Mouse (Mus musculus) hindbrain, embryonic 12.5 days (tissue): Measurements from ENCODE around the gene Xylb. TPM values are rescaled to one million over a fixed set of nuclear protein-coding genes. Genes with fewer than 3 reads are reported as not detected.
A peak's percentile ranks its signal among the peaks of the same experiment; 100 is the strongest.

Experiments used
- ATAC-seq: fragments of 200-750 bp; cut with Nextera tagmentation; 2 replicates; pipeline ENCODE4 v1.8.0; 2017; ENCODE audit warnings: moderate TSS enrichment; ENCODE audit not compliant: low FRiP score
- H3K27ac ChIP-seq: fragments of 300-500 bp; sonication (generic); 2 replicates; pipeline ENCODE4 v1.5.1; 2016; ENCODE audit warnings: mild to moderate bottlenecking
- H3K27me3 ChIP-seq: fragments of 300-500 bp; sonication (generic); 2 replicates; pipeline ENCODE4 v1.6.1; 2016; ENCODE audit warnings: mild to moderate bottlenecking
- H3K36me3 ChIP-seq: fragments of 300-500 bp; sonication (generic); 2 replicates; pipeline ENCODE4 v1.6.1; 2016; ENCODE audit warnings: mild to moderate bottlenecking
- H3K4me1 ChIP-seq: fragments of 300-500 bp; sonication (generic); 2 replicates; pipeline ENCODE4 v1.6.1; 2016
- H3K4me2 ChIP-seq: fragments of 300-500 bp; sonication (generic); replicated peaks from 2 replicates; pipeline ENCODE4 v1.6.1; 2016; ENCODE audit warnings: mild to moderate bottlenecking
- H3K4me3 ChIP-seq: fragments of 300-500 bp; sonication (generic); 2 replicates; pipeline ENCODE4 v1.5.1; 2016; ENCODE audit warnings: mild to moderate bottlenecking
- H3K9ac ChIP-seq: fragments of 300-500 bp; sonication (generic); 2 replicates; pipeline ENCODE4 v1.6.1; 2016; ENCODE audit warnings: mild to moderate bottlenecking, moderate library complexity
- H3K9me3 ChIP-seq: fragments of 300-500 bp; sonication (generic); replicated peaks from 2 replicates; pipeline ENCODE4 v1.6.1; 2016; ENCODE audit warnings: mild to moderate bottlenecking
- WGBS: fragments of 180-500 bp; shearing (Covaris S2); methylation state at CpG from one replicate; pipeline ENCODE4 v1.1.7; 2016; 5-methylcytosine and 5-hydroxymethylcytosine counted together
- polyA plus RNA-seq: library from polyadenylated mRNA; unstranded; fragments of >200 nt; fragmentation: Nextera tagmentation; extraction: Ambion mirVana; gene quantifications from 2 replicates; pipeline ENCODE4 v1.2.1, GENCODE M21; 2016

The Xylb gene
- polyA plus RNA-seq, 1 experiment from 2014 or later, result 4.7 TPM

DNA sequence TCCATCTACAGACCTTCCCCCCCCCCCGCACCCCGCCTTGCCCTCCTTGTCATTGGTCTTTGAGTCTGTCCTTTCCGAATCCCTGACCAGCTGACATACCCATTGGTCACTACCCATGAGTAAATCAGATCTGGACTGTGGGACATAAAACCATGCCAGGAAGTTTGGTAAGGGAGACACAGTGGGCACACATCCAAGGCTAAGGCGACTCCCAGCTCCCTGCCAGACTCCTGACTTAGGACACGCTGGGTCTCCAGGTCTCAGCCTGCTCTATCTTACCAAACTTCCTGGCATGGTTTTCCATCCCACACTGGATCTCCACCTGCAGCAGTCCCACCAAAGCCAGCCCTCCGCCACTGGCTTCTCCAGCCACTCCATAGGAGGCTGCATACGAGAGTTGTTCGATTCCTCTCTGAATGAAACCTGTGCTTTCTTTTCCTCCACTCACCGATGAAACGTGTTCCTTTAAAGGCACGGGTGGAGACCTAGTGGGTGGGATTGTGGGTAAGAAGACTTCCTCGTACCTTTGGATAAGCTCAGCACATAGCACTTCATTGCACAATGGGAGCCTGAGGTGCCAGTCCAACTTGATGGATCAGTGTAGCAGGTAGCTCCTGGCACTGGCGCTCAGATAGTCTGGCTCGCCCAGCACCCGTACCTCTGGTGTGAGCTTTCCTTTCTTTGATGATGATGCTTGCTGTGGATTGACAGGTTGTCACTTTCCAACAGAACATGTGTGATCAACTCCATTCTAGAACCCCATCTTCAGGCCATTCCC lies 26.8 kb upstream of the Xylb start:
- H3K4me2 ChIP-seq, result no peak overlapping the region
- H3K27ac ChIP-seq, result no peak overlapping the region
- WGBS, result 91% methylated on average over 15 of the region's 15 CpGs
- ATAC-seq, result no peak
- H3K27me3 ChIP-seq, result no peaks in the 10 kb centered on the region
- H3K9me3 ChIP-seq, result no peaks in the 10 kb centered on the region
- H3K4me3 ChIP-seq, result no peak overlapping the region
- no peaks in the 10 kb centered on the region for H3K4me1 ChIP-seq
- H3K36me3 ChIP-seq, result no peaks in the 10 kb centered on the region
- no peak overlapping the region for H3K9ac ChIP-seq

DNA sequence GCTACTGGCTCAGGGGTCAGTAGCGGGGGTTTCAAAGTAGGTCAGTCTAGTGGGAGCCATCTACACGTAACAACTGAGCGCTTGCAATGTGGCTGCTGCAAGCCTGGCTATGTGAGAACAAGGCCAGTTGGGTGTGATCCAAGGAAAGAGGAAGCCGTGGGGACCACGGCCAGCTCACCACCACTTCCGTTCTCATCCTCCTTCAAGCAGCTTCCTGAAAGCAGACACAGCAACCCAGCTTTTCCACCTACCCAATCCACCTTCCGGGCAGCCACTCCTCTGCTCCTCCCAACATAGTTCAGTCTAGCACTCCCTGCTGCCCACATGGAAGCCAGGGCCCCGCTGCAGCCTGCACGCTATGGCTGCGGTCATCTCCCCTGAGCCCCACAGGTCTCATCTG lies 22.9 kb upstream of the Xylb start:
- 67% methylated on average over 10 of the region's 10 CpGs for WGBS
- H3K4me1 ChIP-seq, result 0 out of 2 replicates have a peak, but pooled peaks cover under 1% of the 10 kb centered on the region
- H3K9ac ChIP-seq, result no peak overlapping the region
- H3K36me3 ChIP-seq, result no peaks in the 10 kb centered on the region
- no peak overlapping the region for H3K27ac ChIP-seq
- ATAC-seq, result no peak
- no peaks in the 10 kb centered on the region for H3K9me3 ChIP-seq
- no peak overlapping the region for H3K4me2 ChIP-seq
- H3K4me3 ChIP-seq, result no peak overlapping the region
- peaks cover 11% of the 10 kb centered on the region for H3K27me3 ChIP-seq

DNA sequence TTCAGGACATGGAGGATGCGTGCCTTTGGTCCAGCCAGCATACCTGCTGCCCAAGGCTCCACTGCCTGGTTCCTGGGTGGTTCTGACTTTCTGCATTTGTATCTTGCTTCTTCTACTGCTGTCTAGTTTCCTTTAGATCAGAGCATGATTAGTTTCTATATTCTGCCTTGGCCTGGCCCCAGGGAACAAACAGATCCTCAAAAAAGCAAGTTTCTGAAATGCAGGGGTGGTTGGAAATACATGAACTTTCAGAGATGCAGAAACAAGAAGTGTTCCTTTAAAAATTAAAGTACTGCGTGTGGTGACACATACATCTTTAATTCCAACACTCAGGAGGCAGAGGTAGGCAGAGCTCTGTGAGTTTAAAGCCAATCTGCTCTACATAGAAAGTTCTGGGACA lies 22.3 kb upstream of the Xylb start:
- no peak overlapping the region for H3K27ac ChIP-seq
- no peaks in the 10 kb centered on the region for H3K9me3 ChIP-seq
- H3K4me2 ChIP-seq, result no peak overlapping the region
- WGBS, result 88% methylated on average over 2 of the region's 2 CpGs
- no peak for ATAC-seq
- H3K36me3 ChIP-seq, result no peaks in the 10 kb centered on the region
- H3K4me3 ChIP-seq, result no peak overlapping the region
- H3K4me1 ChIP-seq, result peaks cover 5% of the 10 kb centered on the region; the same call in 1 of the 2 replicates
- no peak overlapping the region for H3K9ac ChIP-seq
- H3K27me3 ChIP-seq, result peaks cover 16% of the 10 kb centered on the region

DNA sequence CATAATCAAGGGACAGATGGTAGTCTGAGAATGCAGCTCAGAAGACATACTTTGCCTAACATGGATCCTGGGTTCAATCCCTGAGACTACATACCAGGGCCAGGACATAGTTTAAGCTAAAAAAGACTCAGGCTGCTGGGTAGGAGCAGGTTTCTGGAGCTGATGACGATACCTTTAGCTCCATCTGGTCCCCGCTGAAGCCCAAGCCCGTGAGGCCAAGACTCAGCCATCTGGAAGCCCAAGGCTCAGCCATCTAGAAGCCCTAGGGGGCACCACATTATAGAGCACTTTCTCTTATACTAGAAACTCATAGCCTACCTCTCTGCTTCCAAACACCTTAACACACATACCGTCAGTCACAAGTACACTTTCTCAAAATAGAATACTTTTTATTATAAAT lies 21.6 kb upstream of the Xylb start:
- ATAC-seq, result no peak
- H3K36me3 ChIP-seq, result no peaks in the 10 kb centered on the region

DNA sequence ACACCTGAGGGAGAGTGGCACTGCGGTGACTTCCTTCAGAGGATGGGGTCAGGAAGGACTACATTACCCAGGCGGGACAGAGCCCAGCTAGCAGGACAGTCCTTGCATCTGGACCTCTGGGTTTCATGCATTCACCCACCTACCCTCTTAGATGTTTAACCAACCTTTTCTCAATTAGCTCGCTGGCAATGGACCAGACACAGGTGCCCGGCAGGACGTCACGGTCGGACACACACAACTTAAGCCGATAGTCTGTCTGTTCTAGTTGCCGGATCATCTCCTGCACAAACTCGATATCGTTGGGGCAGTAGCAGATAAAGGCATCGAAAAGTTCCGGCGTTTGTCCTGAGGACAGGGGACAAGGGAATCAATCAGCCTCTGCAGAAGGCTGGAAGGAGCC lies 19.3 kb upstream of the Xylb start:
- WGBS, result 88% methylated on average over 14 of the region's 14 CpGs
- Histone ChIP-seq H3K36me3 (0 out of 2 replicates have a peak, but pooled peaks cover under 1% of the 10 kb centered on the region), H3K4me3 (no peak overlapping the region), H3K4me1 (peaks cover 23% of the 10 kb centered on the region), H3K9ac (no peak overlapping the region), H3K4me2 (no peak overlapping the region), H3K27ac (no peak overlapping the region), H3K9me3 (no peaks in the 10 kb centered on the region), H3K27me3 (peaks cover 20% of the 10 kb centered on the region)
- ATAC-seq, result no peak

More for the DNA sequence above, 21.6 kb upstream of the Xylb start:
- no peak overlapping the region for H3K4me3 ChIP-seq
- no peak overlapping the region for H3K4me2 ChIP-seq
- H3K27me3 ChIP-seq, result peaks cover 20% of the 10 kb centered on the region
- H3K4me1 ChIP-seq, result peaks cover 13% of the 10 kb centered on the region
- H3K9ac ChIP-seq, result no peak overlapping the region
- H3K27ac ChIP-seq, result no peak overlapping the region
- WGBS, result 76% methylated on average over 4 of the region's 4 CpGs
- H3K9me3 ChIP-seq, result no peaks in the 10 kb centered on the region

DNA sequence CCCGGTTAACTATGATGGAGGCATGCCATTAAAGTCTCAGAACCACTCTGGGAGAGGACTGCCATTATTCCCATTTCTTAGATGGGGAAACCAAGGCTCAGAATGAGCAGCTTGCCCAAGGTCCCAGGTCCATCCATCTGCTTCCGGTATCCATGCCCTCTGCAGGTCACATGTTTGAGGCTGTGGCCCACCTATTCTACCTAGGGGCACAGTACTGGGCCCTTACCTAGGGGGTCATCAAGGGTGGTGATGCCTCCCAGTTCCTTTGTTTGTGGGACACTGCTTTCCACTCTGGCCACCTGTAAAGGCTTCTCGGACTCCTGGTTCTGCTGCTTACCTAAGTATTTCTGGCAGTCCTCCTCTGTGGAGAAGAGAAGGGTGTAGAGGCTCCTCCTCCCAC lies 18.8 kb upstream of the Xylb start:
- Histone ChIP-seq H3K9me3 (no peaks in the 10 kb centered on the region), H3K9ac (no peak overlapping the region), H3K4me2 (no peak overlapping the region), H3K36me3 (peaks cover 5% of the 10 kb centered on the region; the same call in 1 of the 2 replicates), H3K4me1 (peaks cover 26% of the 10 kb centered on the region), H3K27ac (no peak overlapping the region), H3K27me3 (peaks cover 20% of the 10 kb centered on the region), H3K4me3 (no peak overlapping the region)
- 88% methylated on average over 3 of the region's 3 CpGs for WGBS
- no peak for ATAC-seq

DNA sequence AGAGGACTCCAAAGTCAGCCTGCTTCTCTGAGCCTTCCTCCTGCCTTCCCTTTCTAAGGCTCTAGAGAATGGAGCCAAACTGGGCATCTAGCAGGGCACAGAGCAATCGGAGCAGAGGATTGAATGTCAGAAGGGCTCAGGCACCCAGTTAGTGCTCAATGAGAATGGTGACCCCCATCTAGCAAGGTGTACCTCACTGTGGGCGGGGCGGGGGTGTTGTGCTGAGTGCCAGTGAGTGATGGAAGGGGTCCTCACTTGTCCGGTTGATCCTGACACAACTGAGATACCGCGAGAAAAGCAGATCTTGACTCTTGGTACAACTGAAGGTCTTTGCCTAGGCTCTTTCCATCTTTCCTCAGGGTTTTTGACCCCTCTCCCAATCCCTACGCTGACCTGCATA lies 18.1 kb upstream of the Xylb start:
- peak overlapping the region; percentile 59 for H3K9ac ChIP-seq
- H3K27me3 ChIP-seq, result peaks cover 20% of the 10 kb centered on the region
- no peaks in the 10 kb centered on the region for H3K9me3 ChIP-seq
- peaks cover 26% of the 10 kb centered on the region for H3K4me1 ChIP-seq
- H3K36me3 ChIP-seq, result peaks cover 13% of the 10 kb centered on the region
- H3K27ac ChIP-seq, result no peak overlapping the region
- 53% methylated on average over 7 of the region's 7 CpGs for WGBS
- ATAC-seq, result no peak
- peak overlapping the region; percentile 81 for H3K4me3 ChIP-seq
- H3K4me2 ChIP-seq, result peak overlapping the region; percentile 75

DNA sequence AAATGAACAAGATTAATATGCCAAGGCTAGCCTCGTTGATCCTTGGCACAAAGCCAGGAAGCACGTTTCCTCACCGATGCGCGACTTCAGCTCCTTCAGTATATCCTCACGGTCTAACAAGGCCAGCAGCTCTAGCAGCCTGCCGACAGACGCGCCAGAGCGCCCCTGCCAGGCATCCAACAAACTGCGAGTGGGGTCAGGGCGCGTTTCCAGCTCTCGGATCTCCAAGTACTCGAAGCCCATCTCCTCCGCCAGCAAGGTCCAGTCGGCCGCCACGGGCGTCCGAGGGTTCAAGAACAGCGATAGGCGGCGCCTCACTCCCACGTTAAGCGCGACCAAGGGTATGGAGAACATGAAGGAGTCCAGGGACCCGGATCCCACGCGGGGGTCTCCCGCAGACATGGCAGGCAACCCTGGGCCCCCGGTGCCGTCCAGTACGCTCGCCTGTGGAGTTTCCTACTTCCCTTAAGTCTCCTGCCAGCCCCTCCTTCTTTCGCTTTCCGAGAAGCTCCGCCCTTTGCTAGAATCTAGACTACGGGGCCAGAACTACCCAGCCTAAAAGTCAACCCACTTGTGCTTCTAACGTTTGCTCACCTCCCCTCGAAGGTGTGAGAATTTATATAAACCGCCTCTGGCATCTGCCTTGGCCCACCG lies 17.5 kb upstream of the Xylb start, which contains the start of gene Acaa1a:
Acaa1a (plus strand) TSS at position 119 of the 654 bp plus-strand sequence.
- no peak for ATAC-seq
- Histone ChIP-seq H3K27me3 (peaks cover 20% of the 10 kb centered on the region), H3K4me2 (peak within 1 kb of the TSS; percentile 75), H3K4me1 (peaks cover 26% of the 10 kb centered on the region), H3K9me3 (no peaks in the 10 kb centered on the region), H3K9ac (peak within 1 kb of the TSS; percentile 59), H3K4me3 (peak within 1 kb of the TSS; percentile 81), H3K36me3 (peaks cover 19% of the 10 kb centered on the region), H3K27ac (peak within 1 kb of the TSS; percentile 89)
- WGBS, result 1% methylated on average over 43 of the region's 43 CpGs

DNA sequence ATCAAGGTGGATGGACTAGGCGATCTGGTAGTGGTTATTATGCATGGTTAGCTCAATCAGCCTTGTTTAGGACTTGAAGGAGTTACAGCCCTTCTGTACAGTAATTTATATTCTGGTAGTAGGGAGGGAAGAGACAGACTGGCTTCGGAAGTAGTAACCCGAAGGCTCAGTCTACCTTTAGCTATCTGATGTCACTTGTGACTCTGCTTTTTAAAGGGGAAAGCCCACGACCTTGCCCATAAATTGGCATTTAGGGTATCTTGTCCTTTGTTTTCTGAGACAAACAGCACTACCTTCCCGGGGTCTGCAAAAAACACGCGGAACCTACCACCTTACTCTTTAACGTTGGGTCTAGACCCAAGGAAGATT lies 17.0 kb upstream of the Xylb start:
- H3K36me3 ChIP-seq, result peaks cover 24% of the 10 kb centered on the region
- ATAC-seq, result no peak

DNA sequence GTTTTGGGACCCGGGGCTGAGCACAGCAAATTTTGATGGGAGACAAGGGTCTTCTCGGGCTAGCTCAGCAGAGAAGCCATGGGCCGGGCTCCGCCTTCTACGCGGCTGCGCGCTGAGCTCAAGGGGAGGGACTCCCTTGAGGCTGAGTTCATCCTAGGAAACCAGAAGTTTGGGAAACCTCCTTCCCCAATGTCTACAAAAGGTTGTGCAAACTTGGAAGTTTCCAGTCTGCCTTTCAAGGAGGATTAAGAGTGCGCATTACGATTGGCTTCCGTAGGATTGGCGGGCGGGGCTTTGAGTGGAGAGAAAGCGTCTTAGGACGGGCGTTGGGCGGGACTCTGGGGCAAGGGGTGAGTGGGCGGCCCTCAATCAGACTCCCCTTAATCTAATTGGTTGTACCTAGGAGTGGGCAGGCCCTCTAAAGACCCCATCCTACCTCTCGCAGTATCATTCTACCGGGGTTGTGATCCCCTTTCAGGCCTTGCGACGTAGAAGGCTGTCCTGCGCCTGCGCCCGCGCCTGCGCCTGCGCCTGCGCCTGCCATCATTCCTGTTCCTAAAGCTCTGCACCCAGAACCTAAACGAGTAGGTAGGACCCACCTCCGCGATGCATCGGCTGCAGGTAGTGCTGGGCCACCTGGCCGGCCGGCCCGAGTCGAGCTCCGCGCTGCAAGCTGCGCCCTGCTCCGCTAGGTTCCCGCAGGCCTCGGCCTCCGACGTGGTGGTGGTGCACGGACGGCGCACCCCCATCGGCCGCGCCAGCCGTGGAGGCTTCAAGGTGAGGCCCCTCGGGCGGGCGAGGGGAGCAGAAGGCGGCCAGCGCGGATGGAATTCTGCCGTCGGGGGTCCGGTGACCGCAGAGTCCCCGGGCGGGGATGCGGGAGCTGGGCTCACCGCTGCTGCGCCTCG lies 16.0 kb upstream of the Xylb start, which contains the start of gene Myd88:
Myd88 (minus strand) TSS at position 503 of the 908 bp plus-strand sequence.
- Histone ChIP-seq H3K36me3 (peaks cover 34% of the 10 kb centered on the region), H3K27ac (peak within 1 kb of the TSS; percentile 89), H3K4me1 (peaks cover 26% of the 10 kb centered on the region), H3K4me3 (peak within 1 kb of the TSS; percentile 81), H3K27me3 (peaks cover 20% of the 10 kb centered on the region), H3K4me2 (peak within 1 kb of the TSS; percentile 75), H3K9ac (peak within 1 kb of the TSS; percentile 81), H3K9me3 (no peaks in the 10 kb centered on the region)
- peak; percentile 97 for ATAC-seq
- WGBS, result under 1% methylated on average over 68 of the region's 68 CpGs

More for the DNA sequence above, 17.0 kb upstream of the Xylb start:
- H3K4me3 ChIP-seq, result peak overlapping the region; percentile 81
- WGBS, result 9% methylated on average over 8 of the region's 8 CpGs
- no peaks in the 10 kb centered on the region for H3K9me3 ChIP-seq
- peaks cover 26% of the 10 kb centered on the region for H3K4me1 ChIP-seq
- H3K9ac ChIP-seq, result peak overlapping the region; percentile 59
- peaks cover 20% of the 10 kb centered on the region for H3K27me3 ChIP-seq
- peak overlapping the region; percentile 75 for H3K4me2 ChIP-seq
- H3K27ac ChIP-seq, result peak overlapping the region; percentile 89; the same call in 1 of the 2 replicates

DNA sequence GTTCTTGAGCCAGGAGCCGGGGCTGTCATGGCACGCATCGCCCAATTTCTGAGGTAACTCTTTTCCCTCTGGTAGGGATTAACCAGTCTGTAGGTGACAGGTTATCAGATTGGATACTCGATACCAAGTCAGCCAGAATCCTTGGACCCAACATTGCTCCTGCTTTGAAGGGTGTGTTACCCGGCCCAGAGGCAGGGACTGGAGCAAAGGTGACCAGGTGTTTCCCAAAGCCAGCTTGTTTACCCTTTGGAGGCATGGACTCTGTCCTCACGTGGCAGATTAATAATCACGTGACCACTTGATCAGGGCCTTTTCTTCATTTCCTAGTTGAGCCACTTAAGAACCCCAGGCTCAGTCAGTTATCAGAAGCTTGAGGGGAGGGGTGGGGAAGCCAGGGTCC lies 14.5 kb upstream of the Xylb start:
- no peak overlapping the region for H3K9ac ChIP-seq
- peak overlapping the region; percentile 75; the same call in 1 of the 2 replicates for H3K4me2 ChIP-seq
- H3K4me1 ChIP-seq, result peaks cover 26% of the 10 kb centered on the region
- 91% methylated on average over 7 of the region's 7 CpGs for WGBS
- no peaks in the 10 kb centered on the region for H3K9me3 ChIP-seq
- no peak overlapping the region for H3K4me3 ChIP-seq
- peaks cover 20% of the 10 kb centered on the region for H3K27me3 ChIP-seq
- peaks cover 49% of the 10 kb centered on the region for H3K36me3 ChIP-seq
- H3K27ac ChIP-seq, result no peak overlapping the region
- no peak for ATAC-seq

DNA sequence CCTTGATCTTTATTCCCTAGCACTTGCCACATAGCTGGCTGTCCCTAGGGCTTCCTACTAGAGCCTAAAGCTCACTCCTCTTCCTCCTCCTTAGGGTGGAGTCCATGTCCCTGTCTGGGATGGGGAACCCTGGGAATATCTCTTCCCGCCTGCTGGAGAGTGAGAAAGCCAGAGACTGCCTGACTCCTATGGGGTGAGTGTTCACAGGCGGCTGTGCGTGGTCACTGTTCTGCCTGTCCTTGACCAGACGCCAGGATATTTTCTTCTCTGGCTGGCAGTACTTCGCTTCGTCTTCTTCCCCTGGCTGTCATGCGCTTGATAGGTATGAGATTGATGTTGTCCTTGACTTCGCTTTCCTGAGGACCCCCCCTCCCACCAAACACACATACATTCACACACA lies 10.8 kb upstream of the Xylb start:
- no peak for ATAC-seq
- Histone ChIP-seq H3K27me3 (no peaks in the 10 kb centered on the region), H3K4me3 (no peak overlapping the region), H3K9ac (no peak overlapping the region), H3K4me1 (peaks cover 14% of the 10 kb centered on the region), H3K27ac (no peak overlapping the region), H3K4me2 (no peak overlapping the region), H3K9me3 (no peaks in the 10 kb centered on the region), H3K36me3 (peaks cover 77% of the 10 kb centered on the region)
- 93% methylated on average over 8 of the region's 8 CpGs for WGBS
